Mouse (Mus musculus) forebrain, embryonic 16.5 days (tissue): ENCODE results near the gene Map3k4. TPM values are rescaled to one million over a fixed set of nuclear protein-coding genes. Genes with fewer than 3 reads are reported as not detected.

Experiments
- ATAC-seq: fragments of 200-750 bp; cut with Nextera tagmentation; 2 replicates; pipeline ENCODE4 v1.8.0; 2017; ENCODE audit warnings: mild to moderate bottlenecking, moderate library complexity
- H3K27ac ChIP-seq: fragments of 300-500 bp; sonication (generic); 2 replicates; pipeline ENCODE4 v1.5.1; 2014; ENCODE audit warnings: low read length, control low read depth
- H3K27me3 ChIP-seq: fragments of 300-500 bp; sonication (generic); replicated peaks from 2 replicates; pipeline ENCODE4 v1.6.1; 2014; ENCODE audit warnings: low read length; ENCODE audit not compliant: control insufficient read depth, insufficient read depth
- H3K36me3 ChIP-seq: fragments of 300-500 bp; sonication (generic); 2 replicates; pipeline ENCODE4 v1.6.1; 2014; ENCODE audit not compliant: control insufficient read depth, insufficient read depth
- H3K4me1 ChIP-seq: fragments of 300-500 bp; sonication (generic); replicated peaks from 2 replicates; pipeline ENCODE4 v1.6.1; 2014; ENCODE audit warnings: low read length; ENCODE audit not compliant: control insufficient read depth, insufficient read depth
- H3K4me2 ChIP-seq: fragments of 300-500 bp; sonication (generic); 2 replicates; pipeline ENCODE4 v1.6.1; 2014; ENCODE audit warnings: mild to moderate bottlenecking, low read length, control low read depth
- H3K4me3 ChIP-seq: fragments of 300-500 bp; sonication (generic); replicated peaks from 2 replicates; pipeline ENCODE4 v1.5.1; 2014; ENCODE audit warnings: mild to moderate bottlenecking, low read length, control low read depth
- H3K9ac ChIP-seq: fragments of 300-500 bp; sonication (generic); replicated peaks from 2 replicates; pipeline ENCODE4 v1.6.1; 2014; ENCODE audit warnings: low read depth, low read length, control low read depth
- H3K9me3 ChIP-seq: fragments of 300-500 bp; sonication (generic); 2 replicates; pipeline ENCODE4 v1.6.1; 2016; ENCODE audit warnings: low read length; ENCODE audit not compliant: control insufficient read depth
- WGBS: fragments of 180-500 bp; shearing (Covaris S2); extraction: QIAGEN DNeasy Blood & Tissue Kit; methylation state at CpG from one replicate; pipeline ENCODE4 v1.1.7; 2014; 5-methylcytosine and 5-hydroxymethylcytosine counted together
- polyA plus RNA-seq: library from polyadenylated mRNA; unstranded; fragments of >200 nt; fragmentation: Nextera tagmentation; extraction: Ambion mirVana; gene quantifications from 2 replicates; pipeline ENCODE4 v1.2.1, GENCODE M21; 2015

Map3k4 gene
- polyA plus RNA-seq, 1 experiment from 2014 or later: 37.8 TPM

DNA sequence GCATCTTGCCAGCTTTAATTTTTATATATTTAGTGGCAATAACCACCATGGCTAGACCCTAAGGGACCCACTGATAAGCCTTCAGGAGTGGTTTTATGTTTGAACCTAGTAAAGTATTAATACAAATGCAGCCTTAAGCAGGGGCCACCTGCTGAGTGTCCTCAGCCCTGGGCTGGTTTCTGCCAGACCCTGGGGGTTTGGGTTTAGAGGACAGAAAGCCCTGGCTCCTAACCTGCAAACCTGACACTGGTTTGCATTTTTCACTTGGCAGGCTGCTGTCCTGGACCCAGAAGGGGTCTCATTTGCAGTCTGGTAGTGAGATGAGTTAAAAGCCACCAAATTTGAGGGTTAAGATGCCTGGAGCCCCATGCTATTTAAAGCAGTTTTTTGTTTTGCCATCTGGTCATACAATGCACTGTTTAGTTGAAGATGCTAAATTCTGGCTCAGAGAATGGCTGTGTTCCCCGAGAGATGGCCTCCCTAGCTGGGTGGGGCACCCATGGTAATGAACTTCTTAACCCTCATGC is 111.5 kb downstream of the Map3k4 start:
- H3K27me3 ChIP-seq: no peaks in the 10 kb centered on the region
- H3K36me3 ChIP-seq: no peaks in the 10 kb centered on the region
- no peak overlapping the region for H3K4me3 ChIP-seq
- H3K4me1 ChIP-seq: peaks cover 49% of the 10 kb centered on the region
- 8% methylated on average over 1 of the region's 1 CpGs for WGBS
- H3K9me3 ChIP-seq: no peaks in the 10 kb centered on the region
- peak overlapping the region; percentile 39; the same call in 1 of the 2 replicates for H3K27ac ChIP-seq
- H3K9ac ChIP-seq: no peak overlapping the region
- ATAC-seq: no peak
- no peak overlapping the region for H3K4me2 ChIP-seq

DNA sequence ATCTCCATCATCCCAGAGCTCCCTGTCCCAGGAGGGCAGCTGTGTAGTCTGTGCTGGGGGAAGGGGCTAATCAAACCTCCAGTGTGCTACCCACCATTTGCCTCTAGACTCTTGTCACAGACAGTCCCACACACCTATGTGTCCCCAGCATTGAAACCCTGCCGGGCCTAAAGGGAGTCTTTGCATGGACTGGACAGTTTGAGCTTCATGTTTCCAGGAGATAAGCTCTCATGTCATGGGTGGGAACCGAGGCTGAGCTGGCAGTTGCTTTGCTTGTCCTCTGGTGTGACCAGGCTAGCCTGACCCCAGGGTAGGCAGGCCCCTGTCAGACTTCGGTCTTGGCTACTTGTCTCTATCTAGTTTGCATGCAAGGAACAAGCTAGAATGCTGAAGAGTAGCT is 112.3 kb downstream of the Map3k4 start:
- no peak overlapping the region for H3K4me2 ChIP-seq
- H3K9me3 ChIP-seq: no peaks in the 10 kb centered on the region
- H3K36me3 ChIP-seq: no peaks in the 10 kb centered on the region
- 82% methylated on average over 3 of the region's 3 CpGs for WGBS
- no peaks in the 10 kb centered on the region for H3K27me3 ChIP-seq
- H3K9ac ChIP-seq: no peak overlapping the region
- ATAC-seq: no peak
- no peak overlapping the region for H3K27ac ChIP-seq
- H3K4me3 ChIP-seq: no peak overlapping the region
- H3K4me1 ChIP-seq: peaks cover 45% of the 10 kb centered on the region

DNA sequence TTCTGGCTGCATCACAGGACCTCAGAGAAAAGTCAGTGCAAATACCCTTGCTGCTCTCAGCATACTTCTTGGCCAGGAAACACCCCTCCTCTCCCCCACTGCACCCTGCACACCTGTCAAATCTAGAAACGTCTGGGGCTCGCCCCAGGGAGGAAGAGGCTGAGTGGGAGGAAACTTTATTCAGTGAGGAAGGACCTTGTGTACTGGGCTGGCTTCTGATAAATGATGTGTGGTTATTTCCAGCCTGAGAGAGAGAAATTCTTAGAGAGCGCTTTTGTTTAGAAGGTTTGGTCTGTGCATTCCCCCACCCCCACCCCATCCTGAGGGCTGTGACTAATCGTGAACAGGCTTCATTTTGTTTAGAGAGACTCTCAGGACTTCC is 112.9 kb downstream of the Map3k4 start:
- Histone ChIP-seq H3K4me3 (no peak overlapping the region), H3K4me2 (no peak overlapping the region), H3K27ac (no peak overlapping the region), H3K36me3 (no peaks in the 10 kb centered on the region), H3K9me3 (no peaks in the 10 kb centered on the region), H3K4me1 (peaks cover 45% of the 10 kb centered on the region), H3K9ac (no peak overlapping the region), H3K27me3 (no peaks in the 10 kb centered on the region)
- ATAC-seq: no peak
- 36% methylated on average over 4 of the region's 4 CpGs for WGBS

DNA sequence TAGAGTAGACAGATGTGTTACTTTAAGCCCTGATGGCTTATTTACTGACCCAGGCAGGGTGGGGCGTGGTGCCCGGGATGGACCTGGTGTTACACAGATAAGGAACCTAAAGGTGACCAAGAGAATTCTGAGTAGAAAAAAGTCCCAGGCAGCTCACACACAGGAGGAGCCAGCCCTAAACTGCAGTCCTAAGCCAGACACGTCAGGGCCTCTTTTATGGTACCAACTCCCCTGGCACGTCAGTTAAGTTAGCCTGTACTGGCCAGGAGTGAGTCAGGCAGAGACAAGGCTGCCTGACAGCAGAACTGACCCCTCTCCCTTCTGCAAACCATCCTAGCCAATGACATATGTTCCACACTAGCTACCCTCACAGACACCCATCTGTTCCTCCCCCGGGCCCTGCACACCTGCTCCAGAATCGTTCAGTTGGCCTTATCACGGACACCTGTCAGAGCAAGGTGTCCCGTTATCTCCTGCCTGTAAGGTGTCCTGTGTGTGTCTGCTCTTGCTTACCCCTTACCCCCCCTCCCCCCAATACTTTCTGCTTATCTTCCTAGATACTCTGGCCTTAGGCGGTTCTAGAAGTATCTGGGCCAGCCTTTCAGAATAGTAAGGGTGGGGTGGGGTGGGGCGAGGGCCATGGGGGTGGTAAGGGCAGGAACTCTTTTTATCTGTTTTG is 113.4 kb downstream of the Map3k4 start:
- H3K36me3 ChIP-seq: no peaks in the 10 kb centered on the region

DNA sequence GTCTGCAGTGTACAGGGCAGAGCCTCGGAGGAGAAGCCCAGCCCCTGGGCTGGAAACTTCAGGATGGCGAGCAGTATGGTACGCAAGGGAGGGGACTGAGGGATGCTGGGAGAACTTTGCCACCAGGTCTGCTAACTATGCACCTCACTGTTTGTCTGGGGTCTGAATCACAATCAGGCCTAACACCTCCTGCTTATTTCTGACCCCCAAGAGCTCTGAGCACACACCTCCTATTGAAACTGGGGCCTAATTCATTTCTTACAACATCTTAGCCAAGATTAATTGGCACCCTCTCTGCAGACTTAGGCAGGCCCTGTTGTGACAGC is 113.9 kb downstream of the Map3k4 start:
- 52% methylated on average over 3 of the region's 3 CpGs for WGBS
- Histone ChIP-seq H3K4me1 (peaks cover 51% of the 10 kb centered on the region), H3K27ac (no peak overlapping the region; the same call in 1 of the 2 replicates), H3K9ac (no peak overlapping the region), H3K27me3 (no peaks in the 10 kb centered on the region), H3K36me3 (no peaks in the 10 kb centered on the region), H3K4me3 (no peak overlapping the region), H3K4me2 (no peak overlapping the region), H3K9me3 (no peaks in the 10 kb centered on the region)
- no peak for ATAC-seq

More for the DNA sequence above, 113.4 kb downstream of the Map3k4 start:
- no peak for ATAC-seq
- no peak overlapping the region for H3K9ac ChIP-seq
- no peak overlapping the region for H3K4me2 ChIP-seq
- peaks cover 47% of the 10 kb centered on the region for H3K4me1 ChIP-seq
- H3K4me3 ChIP-seq: no peak overlapping the region
- 66% methylated on average over 10 of the region's 10 CpGs for WGBS
- no peak overlapping the region for H3K27ac ChIP-seq
- H3K9me3 ChIP-seq: no peaks in the 10 kb centered on the region
- H3K27me3 ChIP-seq: no peaks in the 10 kb centered on the region

DNA sequence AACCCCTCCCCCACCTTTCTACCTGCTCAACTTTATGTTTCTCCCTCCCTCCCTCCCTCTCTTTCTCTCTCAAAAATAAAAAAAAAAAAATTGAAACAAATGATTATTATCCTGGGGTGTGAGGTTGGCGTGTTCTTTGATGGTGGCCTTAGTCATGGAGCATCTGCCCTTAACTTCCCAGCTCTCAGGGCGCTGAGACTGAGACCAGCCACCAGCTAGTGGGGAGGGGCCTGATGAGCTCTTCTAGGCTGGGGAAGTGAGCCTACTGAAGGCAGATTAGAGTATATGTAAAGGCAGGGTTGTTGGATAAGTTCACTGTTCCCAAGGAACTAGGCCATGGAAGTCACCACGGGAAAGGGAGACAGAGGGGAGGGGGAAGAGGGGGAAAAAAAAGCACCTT is 114.3 kb downstream of the Map3k4 start:
- H3K36me3 ChIP-seq: no peaks in the 10 kb centered on the region
- H3K27ac ChIP-seq: no peak overlapping the region; the same call in 1 of the 2 replicates
- peaks cover 51% of the 10 kb centered on the region for H3K4me1 ChIP-seq
- H3K27me3 ChIP-seq: no peaks in the 10 kb centered on the region
- no peaks in the 10 kb centered on the region for H3K9me3 ChIP-seq
- H3K9ac ChIP-seq: no peak overlapping the region
- WGBS: 77% methylated on average over 3 of the region's 3 CpGs
- no peak overlapping the region for H3K4me2 ChIP-seq
- no peak overlapping the region for H3K4me3 ChIP-seq
- no peak for ATAC-seq

DNA sequence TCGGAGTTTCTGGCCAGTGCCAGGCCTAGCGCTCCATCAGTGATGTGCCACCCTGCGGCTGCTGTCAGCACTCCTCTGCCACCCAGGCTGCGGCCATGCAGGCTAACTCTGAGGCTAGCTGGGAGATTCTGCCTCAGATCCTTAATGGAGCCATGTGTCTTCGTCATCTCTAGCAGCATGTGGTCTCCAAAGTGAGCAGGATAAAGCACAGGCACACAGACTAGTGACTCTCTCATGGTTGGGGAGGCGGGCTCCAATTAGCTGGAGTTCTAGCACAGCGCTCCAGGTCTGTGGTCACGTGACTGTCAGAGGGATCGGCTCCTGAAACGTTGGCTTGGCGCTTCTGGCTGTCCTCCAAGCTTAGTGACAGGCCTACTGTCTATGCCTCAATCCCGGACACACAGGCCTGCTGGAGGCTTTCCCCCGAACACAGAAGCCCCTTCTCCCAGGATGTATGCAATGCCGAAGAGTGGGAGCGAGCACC is 115.1 kb downstream of the Map3k4 start:
- H3K9ac ChIP-seq: no peak overlapping the region
- no peaks in the 10 kb centered on the region; the same call in 1 of the 2 replicates for H3K36me3 ChIP-seq
- H3K4me2 ChIP-seq: peak overlapping the region; percentile 19
- no peaks in the 10 kb centered on the region for H3K9me3 ChIP-seq
- H3K27ac ChIP-seq: no peak overlapping the region; the same call in 1 of the 2 replicates
- H3K27me3 ChIP-seq: no peaks in the 10 kb centered on the region
- no peak overlapping the region for H3K4me3 ChIP-seq
- peak; percentile 71 for ATAC-seq
- peaks cover 51% of the 10 kb centered on the region for H3K4me1 ChIP-seq
- 34% methylated on average over 15 of the region's 15 CpGs for WGBS

DNA sequence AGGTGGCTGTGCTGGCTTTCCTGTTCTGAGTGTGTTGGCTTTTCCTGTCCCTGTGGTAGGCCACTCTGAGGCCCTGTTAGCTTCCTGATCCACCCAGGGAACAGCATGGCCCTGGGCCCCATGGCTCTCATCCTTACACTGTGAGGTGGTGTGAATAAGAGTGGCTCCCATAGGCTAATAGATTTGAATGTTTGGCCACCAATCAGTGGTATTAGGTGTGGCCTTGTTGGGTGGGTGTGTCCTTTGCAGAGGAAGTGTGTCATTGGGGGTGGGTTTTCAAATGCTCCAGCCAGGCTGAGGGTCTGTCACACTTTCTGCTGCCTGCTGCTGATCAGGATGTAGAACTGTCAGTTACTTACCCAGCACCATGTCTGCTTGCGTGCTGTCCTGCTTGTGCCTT is 117.5 kb downstream of the Map3k4 start:
- ATAC-seq: no peak
- WGBS: 100% methylated on average over 1 of the region's 1 CpGs
- no peak overlapping the region for H3K9ac ChIP-seq

DNA sequence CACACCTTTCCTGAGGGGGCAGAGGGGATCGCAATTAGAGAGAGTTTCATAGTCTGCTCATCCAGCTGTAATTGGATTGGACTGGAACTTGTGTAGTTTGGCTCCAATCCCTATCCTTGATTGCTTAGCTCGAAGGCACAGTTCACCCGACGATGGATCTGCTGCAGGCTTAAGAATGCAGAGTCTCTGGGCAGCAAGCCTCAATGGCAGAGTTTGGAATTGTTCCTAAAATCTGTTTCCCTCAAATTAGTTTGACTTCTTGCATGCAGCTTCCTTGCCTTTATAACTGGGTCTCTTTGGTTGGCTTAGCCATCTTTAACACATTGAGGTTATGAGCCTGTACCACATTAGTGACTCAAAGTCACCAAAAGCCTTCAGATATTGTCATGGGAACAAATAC is 118.7 kb downstream of the Map3k4 start:
- 41% methylated on average over 4 of the region's 4 CpGs for WGBS
- ATAC-seq: no peak
- H3K36me3 ChIP-seq: no peaks in the 10 kb centered on the region; the same call in 1 of the 2 replicates
- H3K27ac ChIP-seq: no peak overlapping the region
- H3K4me3 ChIP-seq: no peak overlapping the region
- H3K27me3 ChIP-seq: no peaks in the 10 kb centered on the region
- peaks cover 27% of the 10 kb centered on the region for H3K4me1 ChIP-seq
- H3K9ac ChIP-seq: no peak overlapping the region
- no peak overlapping the region for H3K4me2 ChIP-seq
- H3K9me3 ChIP-seq: no peaks in the 10 kb centered on the region

More for the DNA sequence above, 117.5 kb downstream of the Map3k4 start:
- peaks cover 38% of the 10 kb centered on the region for H3K4me1 ChIP-seq
- no peaks in the 10 kb centered on the region for H3K27me3 ChIP-seq
- no peaks in the 10 kb centered on the region; the same call in 1 of the 2 replicates for H3K36me3 ChIP-seq
- no peak overlapping the region for H3K27ac ChIP-seq
- H3K4me3 ChIP-seq: no peak overlapping the region
- H3K9me3 ChIP-seq: no peaks in the 10 kb centered on the region
- H3K4me2 ChIP-seq: no peak overlapping the region
